Mouse (Mus musculus) forebrain, postnatal 0 days (tissue): ENCODE results near the gene Dkkl1. TPM values are rescaled to one million over a fixed set of nuclear protein-coding genes. Genes with fewer than 3 reads are reported as not detected.
A peak's percentile ranks its signal among the peaks of the same experiment; 100 is the strongest.
"Not testable (repeated sequence)": the region's sequence is repeated elsewhere in the genome, so short reads cannot be mapped to it uniquely, and the experiment has no call there.

Experiments
- ATAC-seq: fragments of 200-750 bp; cut with Nextera tagmentation; 2 replicates; pipeline ENCODE4 v1.8.0; 2017; ENCODE audit warnings: mild to moderate bottlenecking, moderate library complexity
- DNase-seq: peaks from one replicate; pipeline ENCODE4 v3.0.0-alpha.2; 2015
- H3K27ac ChIP-seq: fragments of 300-500 bp; sonication (generic); 2 replicates; pipeline ENCODE4 v1.5.1; 2014; ENCODE audit warnings: low read depth, mild to moderate bottlenecking, antibody characterized with exemption, low read length, moderate library complexity, mixed read lengths
- H3K27me3 ChIP-seq: fragments of 300-500 bp; sonication (generic); 2 replicates; pipeline ENCODE4 v1.6.1; 2014; ENCODE audit warnings: mild to moderate bottlenecking, low read length, mixed read lengths; ENCODE audit not compliant: insufficient read depth
- H3K36me3 ChIP-seq: fragments of 300-500 bp; sonication (generic); 2 replicates; pipeline ENCODE4 v1.6.1; 2014; ENCODE audit warnings: mild to moderate bottlenecking, moderate library complexity; ENCODE audit not compliant: insufficient read depth
- H3K4me1 ChIP-seq: fragments of 300-500 bp; sonication (generic); 2 replicates; pipeline ENCODE4 v1.6.1; 2014; ENCODE audit warnings: antibody characterized with exemption; ENCODE audit not compliant: insufficient read depth
- H3K4me2 ChIP-seq: fragments of 300-500 bp; sonication (generic); 2 replicates; pipeline ENCODE4 v1.6.1; 2014; ENCODE audit warnings: low read depth, mild to moderate bottlenecking, moderate library complexity
- H3K4me3 ChIP-seq: fragments of 300-500 bp; sonication (generic); 2 replicates; pipeline ENCODE4 v1.5.1; 2014; ENCODE audit warnings: low read depth, low read length, mixed read lengths
- H3K9ac ChIP-seq: fragments of 300-500 bp; sonication (generic); 2 replicates; pipeline ENCODE4 v1.6.1; 2014; ENCODE audit warnings: mild to moderate bottlenecking
- H3K9me3 ChIP-seq: fragments of 300-500 bp; sonication (generic); 2 replicates; pipeline ENCODE4 v1.6.1; 2016; ENCODE audit warnings: low read length
- CTCF ChIP-seq: sonication (generic); IDR thresholded peaks from 2 replicates; pipeline ENCODE4 v1.5.1; 2016; ENCODE audit warnings: antibody characterized with exemption, control low read depth, low read depth
- WGBS: fragments of 180-500 bp; shearing (Covaris S2); extraction: QIAGEN DNeasy Blood & Tissue Kit; methylation state at CpG from one replicate; pipeline ENCODE4 v1.1.7; 2014; 5-methylcytosine and 5-hydroxymethylcytosine counted together
- polyA plus RNA-seq: library from polyadenylated mRNA; unstranded; fragments of >200 nt; fragmentation: Nextera tagmentation; extraction: Ambion mirVana; gene quantifications from 2 replicates; pipeline ENCODE4 v1.2.1, GENCODE M21; 2015
- total RNA-seq: library from RNA; depleted of rRNA; stranded (reverse); fragments of >200 nt; gene quantifications from 2 replicates; pipeline ENCODE4 v1.2.3, GENCODE M21; 2014

Dkkl1 gene
- total and polyA plus RNA-seq, 2 experiments from 2014 or later: 9.1 to 12.1 TPM

- Histone ChIP-seq H3K9me3 (no peaks in the 10 kb centered on the region), H3K9ac (0 out of 2 replicates have a peak overlapping the region, but pooled peaks have one; percentile 6), H3K36me3 (no peaks in the 10 kb centered on the region), H3K4me2 (peak overlapping the region; percentile 36), H3K4me1 (no peaks in the 10 kb centered on the region; the same call in 1 of the 2 replicates), H3K27me3 (peaks cover 71% of the 10 kb centered on the region), H3K4me3 (peak overlapping the region; percentile 22), H3K27ac (no peak overlapping the region)
- DNase-seq (no peak), ATAC-seq (no peak)
- no peak for TF ChIP-seq CTCF
- 6% methylated on average over 26 of the region's 31 CpGs for WGBS
These were observed 35.6 kb downstream of the Dkkl1 start for GRCm38 (mm10) chr7:45176356-45176755.

DNA sequence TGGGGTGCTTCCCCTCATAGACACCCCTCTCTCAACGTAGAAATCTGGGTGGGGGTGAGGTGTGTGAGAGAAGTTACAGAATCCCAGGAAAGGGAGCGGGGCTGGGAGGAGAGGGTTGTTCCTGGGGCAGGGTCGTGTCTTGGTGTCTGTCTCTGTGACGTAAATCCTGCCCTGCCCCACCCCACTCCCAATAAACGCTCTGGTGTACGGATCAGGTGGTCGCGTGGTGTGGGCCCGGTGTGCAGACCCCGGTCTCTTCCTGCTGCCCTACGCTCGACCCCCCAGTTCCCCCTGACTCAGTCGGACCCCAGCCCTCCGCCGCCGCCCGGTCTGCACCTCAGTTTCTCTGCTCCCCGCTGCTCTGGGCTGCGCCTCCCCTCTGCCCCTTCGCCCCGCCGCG lies 36.0 kb downstream of the Dkkl1 start:
- under 1% methylated on average over 23 of the region's 23 CpGs for WGBS
- Histone ChIP-seq H3K4me1 (no peaks in the 10 kb centered on the region; the same call in 1 of the 2 replicates), H3K36me3 (no peaks in the 10 kb centered on the region), H3K27me3 (peaks cover 67% of the 10 kb centered on the region), H3K9ac (0 out of 2 replicates have a peak overlapping the region, but pooled peaks have one; percentile 6), H3K4me3 (peak overlapping the region; percentile 22), H3K4me2 (peak overlapping the region; percentile 36), H3K27ac (no peak overlapping the region), H3K9me3 (no peaks in the 10 kb centered on the region)
- DNase-seq (no peak), ATAC-seq (no peak)
- TF ChIP-seq CTCF: no peak

- TF ChIP-seq CTCF: no peak
- no peaks in the 10 kb centered on the region for H3K9me3 ChIP-seq
- H3K4me1 ChIP-seq: no peaks in the 10 kb centered on the region; the same call in 1 of the 2 replicates
- no peak overlapping the region for H3K9ac ChIP-seq
- ATAC-seq (no peak), DNase-seq (no peak)
- whole genome bisulfite sequencing: 2% methylated on average over 13 of the region's 13 CpGs
- no peak overlapping the region for H3K4me3 ChIP-seq
- H3K4me2 ChIP-seq: no peak overlapping the region
- H3K27me3 ChIP-seq: peaks cover 61% of the 10 kb centered on the region
- H3K36me3 ChIP-seq: no peaks in the 10 kb centered on the region
- no peak overlapping the region for H3K27ac ChIP-seq
These were observed 36.5 kb downstream of the Dkkl1 start for GRCm38 (mm10) chr7:45175398-45175797.

- ATAC-seq (0 out of 2 replicates have a peak, but pooled peaks have one; percentile 32), DNase-seq (no peak)
- Histone ChIP-seq H3K4me1 (no peaks in the 10 kb centered on the region; the same call in 1 of the 2 replicates), H3K27ac (no peak overlapping the region), H3K36me3 (no peaks in the 10 kb centered on the region), H3K9me3 (no peaks in the 10 kb centered on the region), H3K9ac (no peak overlapping the region), H3K4me2 (no peak overlapping the region), H3K4me3 (no peak overlapping the region), H3K27me3 (peaks cover 55% of the 10 kb centered on the region)
- WGBS: 6% methylated on average over 28 of the region's 29 CpGs
- TF ChIP-seq CTCF: no peak
These were observed 37.2 kb downstream of the Dkkl1 start for GRCm38 (mm10) chr7:45174567-45175280.

DNA sequence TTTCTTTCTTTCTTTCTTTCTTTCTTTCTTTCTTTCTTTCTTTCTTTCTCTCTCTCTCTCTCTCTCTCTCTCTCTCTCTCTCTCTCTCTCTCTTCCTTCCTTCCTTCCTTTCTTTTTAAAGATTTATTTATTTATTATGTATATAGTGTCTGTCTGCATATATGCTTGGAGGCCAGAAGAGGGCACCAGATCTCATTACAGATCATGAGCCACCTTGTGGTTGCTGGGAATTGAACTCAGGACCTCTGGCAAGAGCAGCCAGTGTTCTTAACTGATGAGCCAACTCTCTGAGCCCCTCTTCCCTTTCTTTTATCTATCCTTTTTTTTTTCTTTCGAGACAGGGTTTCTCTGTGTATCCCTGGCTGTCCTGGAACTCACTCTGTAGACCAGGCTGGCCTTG lies 38.2 kb downstream of the Dkkl1 start:
- not testable (repeated sequence) for H3K9ac ChIP-seq, ATAC-seq, H3K4me2 ChIP-seq, H3K9me3 ChIP-seq, H3K36me3 ChIP-seq, DNase-seq, H3K4me1 ChIP-seq, H3K27ac ChIP-seq, H3K4me3 ChIP-seq
- peaks cover 45% of the 10 kb centered on the region for H3K27me3 ChIP-seq
- TF ChIP-seq CTCF: peak; percentile 61
- WGBS: 58% methylated on average over 1 of the region's 1 CpGs

DNA sequence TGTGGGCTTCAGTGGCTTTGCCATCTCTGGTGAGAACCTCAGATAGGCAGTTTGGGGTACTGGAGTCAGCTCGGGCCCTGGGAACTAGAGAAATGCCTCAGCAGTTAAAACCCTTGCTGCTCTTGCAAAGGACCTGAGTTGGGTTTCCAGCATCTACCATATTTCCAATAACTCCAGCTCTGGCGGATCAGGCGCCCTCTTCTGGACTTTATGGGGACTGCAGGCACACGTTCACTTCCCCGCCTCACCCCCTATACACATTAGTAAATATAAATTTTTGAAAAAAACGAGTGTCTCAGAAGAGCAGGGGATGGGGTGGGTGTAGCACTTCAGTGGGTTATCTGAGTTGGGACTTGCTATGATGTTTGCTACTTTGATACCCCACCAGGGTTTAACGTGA lies 39.0 kb downstream of the Dkkl1 start:
- Histone ChIP-seq H3K4me1 (no peaks in the 10 kb centered on the region; the same call in 1 of the 2 replicates), H3K36me3 (no peaks in the 10 kb centered on the region), H3K9me3 (no peaks in the 10 kb centered on the region), H3K4me3 (no peak overlapping the region), H3K27me3 (peaks cover 41% of the 10 kb centered on the region), H3K27ac (no peak overlapping the region), H3K4me2 (no peak overlapping the region), H3K9ac (no peak overlapping the region)
- 69% methylated on average over 7 of the region's 7 CpGs for WGBS
- TF ChIP-seq CTCF: peak; percentile 43; the same call in 1 of the 2 replicates
- DNase-seq (no peak), ATAC-seq (no peak)

GRCm38 (mm10) chr7:45169495-45169894 lies 42.5 kb downstream of the Dkkl1 start:
- DNase-seq (no peak), ATAC-seq (peak; percentile 23; the same call in 1 of the 2 replicates)
- Histone ChIP-seq H3K4me3 (no peak overlapping the region), H3K9me3 (no peaks in the 10 kb centered on the region), H3K27me3 (peaks cover 15% of the 10 kb centered on the region), H3K4me2 (no peak overlapping the region), H3K27ac (no peak overlapping the region), H3K36me3 (no peaks in the 10 kb centered on the region), H3K4me1 (no peaks in the 10 kb centered on the region), H3K9ac (no peak overlapping the region)
- no peak for TF ChIP-seq CTCF
- WGBS: 94% methylated on average over 3 of the region's 3 CpGs
